Mouse (Mus musculus): ENCODE data around the gene Ptk7. TPM values are rescaled to one million over a fixed set of nuclear protein-coding genes. Genes with fewer than 3 reads are reported as not detected.
"Not testable (repeated sequence)": the region's sequence is repeated elsewhere in the genome, so short reads cannot be mapped to it uniquely, and the experiment has no call there.

Gene Ptk7
- total and polyA plus RNA-seq, 2 experiments from 2014 or later, result 19.7 to 56.6 TPM

- Histone ChIP-seq H3K9ac (no peak overlapping the region), H3K4me2 (ENCODE audit: low read depth) (no peak overlapping the region), H3K27me3 (ENCODE audit: insufficient read depth, low read length) (no peaks in the 10 kb centered on the region), H3K9me3 (ENCODE audit: low read length) (no peaks in the 10 kb centered on the region), H3K27ac (ENCODE audit: low read depth, low read length) (no peak overlapping the region), H3K4me1 (ENCODE audit: insufficient read depth) (peaks cover 4% of the 10 kb centered on the region), H3K4me3 (ENCODE audit: low read depth, low read length) (no peak overlapping the region), H3K36me3 (ENCODE audit: insufficient read depth) (no peaks in the 10 kb centered on the region)
- TF ChIP-seq CTCF (IDR thresholded peaks at IDR 0.05; ENCODE audit: low read depth), result no peak
- ATAC-seq, result no peak
- DNase-seq, result no peak
- 93% methylated on average over 6 of the region's 6 CpGs for WGBS
Observed at GRCm38 (mm10) chr17:46559146-46559545, 70.2 kb downstream of the Ptk7 start.

DNA sequence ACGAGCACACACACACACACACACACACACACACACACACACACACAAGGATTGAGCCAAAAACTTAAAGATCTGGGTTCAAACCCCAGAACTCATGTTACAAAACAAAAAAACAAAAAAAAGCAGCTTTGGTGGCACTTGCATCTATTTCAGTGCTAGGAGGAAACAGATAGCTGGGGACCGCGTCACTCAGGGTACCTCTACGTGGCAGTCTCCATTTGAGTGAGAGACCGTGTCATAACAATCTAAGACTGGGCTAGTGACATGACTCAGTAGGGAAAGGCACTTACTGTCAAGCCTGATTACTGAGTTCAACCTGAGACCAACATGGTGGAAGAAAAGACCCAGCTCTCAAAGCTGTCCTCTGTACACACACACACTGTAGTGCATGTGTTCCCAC is 71.2 kb downstream of the Ptk7 start:
- TF ChIP-seq CTCF (IDR thresholded peaks at IDR 0.05; ENCODE audit: low read depth), result no peak
- ATAC-seq (no peak), DNase-seq (no peak)
- no peaks in the 10 kb centered on the region for H3K36me3 ChIP-seq (ENCODE audit: insufficient read depth)
- no peak overlapping the region for H3K27ac ChIP-seq (ENCODE audit: low read depth, low read length)
- H3K9ac ChIP-seq, result no peak overlapping the region
- no peaks in the 10 kb centered on the region for H3K27me3 ChIP-seq (ENCODE audit: insufficient read depth, low read length)
- 84% methylated on average over 5 of the region's 5 CpGs for WGBS
- peaks cover 14% of the 10 kb centered on the region for H3K4me1 ChIP-seq (ENCODE audit: insufficient read depth)
- H3K9me3 ChIP-seq (ENCODE audit: low read length), result no peaks in the 10 kb centered on the region
- no peak overlapping the region for H3K4me2 ChIP-seq (ENCODE audit: low read depth)
- H3K4me3 ChIP-seq (ENCODE audit: low read depth, low read length), result no peak overlapping the region

GRCm38 (mm10) chr17:46557321-46557720 is 72.0 kb downstream of the Ptk7 start:
- H3K9me3 ChIP-seq (ENCODE audit: low read length); H3K27ac ChIP-seq (ENCODE audit: low read depth, low read length); H3K4me2 ChIP-seq (ENCODE audit: low read depth); H3K36me3 ChIP-seq (ENCODE audit: insufficient read depth); H3K9ac ChIP-seq; H3K27me3 ChIP-seq (ENCODE audit: insufficient read depth, low read length); ATAC-seq; H3K4me3 ChIP-seq (ENCODE audit: low read depth, low read length); DNase-seq: not testable (repeated sequence)
- peaks cover 20% of the 10 kb centered on the region for H3K4me1 ChIP-seq (ENCODE audit: insufficient read depth)

DNA sequence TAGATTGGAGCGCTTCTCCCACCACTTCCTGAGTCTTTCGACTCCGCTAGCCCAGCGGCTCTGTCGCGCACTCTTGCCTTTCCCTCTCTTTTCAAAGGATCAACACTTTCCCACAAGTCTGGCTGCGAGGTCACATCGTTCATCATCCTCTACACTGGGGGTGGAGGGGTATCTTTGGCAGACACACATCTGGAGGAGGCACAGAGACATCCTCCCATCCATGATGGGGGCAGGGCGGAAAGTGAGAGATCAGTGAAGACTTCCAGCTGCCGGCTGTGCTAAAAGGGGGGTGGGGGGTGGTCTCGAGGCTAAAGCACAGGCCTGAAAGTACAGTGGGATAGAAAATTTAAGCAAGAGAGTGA is 72.7 kb downstream of the Ptk7 start:
- H3K4me1 ChIP-seq (ENCODE audit: insufficient read depth), result peaks cover 22% of the 10 kb centered on the region
- no peaks in the 10 kb centered on the region for H3K9me3 ChIP-seq (ENCODE audit: low read length)
- peak; percentile 7 for ATAC-seq
- no peak for TF ChIP-seq CTCF (IDR thresholded peaks at IDR 0.05; ENCODE audit: low read depth)
- no peak for DNase-seq
- peak overlapping the region; percentile 69 for H3K27ac ChIP-seq (ENCODE audit: low read depth, low read length)
- H3K36me3 ChIP-seq (ENCODE audit: insufficient read depth), result peaks cover 6% of the 10 kb centered on the region
- peak overlapping the region; percentile 81 for H3K4me2 ChIP-seq (ENCODE audit: low read depth)
- H3K9ac ChIP-seq, result peak overlapping the region; percentile 45
- under 1% methylated on average over 11 of the region's 11 CpGs for WGBS
- H3K4me3 ChIP-seq (ENCODE audit: low read depth, low read length), result peak overlapping the region; percentile 100
- H3K27me3 ChIP-seq (ENCODE audit: insufficient read depth, low read length), result no peaks in the 10 kb centered on the region

DNA sequence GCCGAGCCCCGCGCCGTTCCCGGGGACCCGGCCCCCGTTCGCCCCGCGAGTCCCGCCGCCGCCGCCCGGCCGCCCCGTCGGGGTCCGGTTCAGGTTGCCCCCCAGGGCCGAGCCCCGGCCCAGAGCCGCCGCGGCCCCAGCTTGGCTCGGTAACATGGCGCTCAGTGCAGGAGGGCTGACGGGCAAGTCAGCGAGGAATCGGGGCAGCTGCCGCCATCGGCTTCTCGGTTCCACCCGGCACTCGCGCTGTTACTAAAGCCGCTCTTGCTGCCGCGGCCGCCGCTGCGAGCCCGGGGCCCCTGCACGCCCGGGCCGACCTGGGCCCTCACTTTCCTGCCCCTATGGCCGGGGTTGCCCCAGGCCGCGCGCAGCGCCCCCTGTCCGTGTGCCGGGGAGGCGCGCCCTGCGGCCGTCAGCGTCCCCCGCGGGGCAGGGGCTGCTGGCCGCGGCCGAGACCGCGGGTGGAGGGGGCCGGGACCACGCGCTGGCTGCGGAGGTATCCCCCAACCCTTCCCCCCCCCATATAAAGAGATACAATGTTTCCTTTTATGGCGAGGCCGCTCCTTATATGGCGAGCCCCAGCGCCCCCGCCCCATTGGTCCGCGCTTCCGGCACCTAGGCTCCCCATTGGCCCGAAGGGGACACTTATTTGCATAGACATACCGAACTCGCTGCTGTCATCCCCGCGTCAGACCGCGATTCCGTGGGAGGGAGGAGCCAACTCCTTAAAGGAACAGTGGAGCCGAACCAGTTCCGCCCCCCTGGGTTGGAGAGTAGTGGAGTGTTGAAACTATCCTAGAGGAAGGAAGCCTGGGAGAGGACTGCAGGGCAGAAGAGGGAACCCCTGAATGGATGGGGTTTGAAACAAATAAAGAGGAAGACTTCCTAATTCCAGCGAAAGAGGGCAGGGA is 73.4 kb downstream of the Ptk7 start, which contains the start of gene Srf:
Gene Srf, minus strand, starts transcription at position 503 of the 911 bp plus-strand sequence.
- ATAC-seq (peak; percentile 95), DNase-seq (peak; percentile 99)
- no peaks in the 10 kb centered on the region for H3K9me3 ChIP-seq (ENCODE audit: low read length)
- H3K4me3 ChIP-seq (ENCODE audit: low read depth, low read length), result peak within 1 kb of the TSS; percentile 100
- peak; percentile 48 for TF ChIP-seq CTCF (IDR thresholded peaks at IDR 0.05; ENCODE audit: low read depth)
- peak within 1 kb of the TSS; percentile 94 for H3K27ac ChIP-seq (ENCODE audit: low read depth, low read length)
- peaks cover 22% of the 10 kb centered on the region for H3K4me1 ChIP-seq (ENCODE audit: insufficient read depth)
- WGBS, result under 1% methylated on average over 83 of the region's 87 CpGs
- peaks cover 13% of the 10 kb centered on the region for H3K36me3 ChIP-seq (ENCODE audit: insufficient read depth)
- H3K9ac ChIP-seq, result peak within 1 kb of the TSS; percentile 94
- H3K4me2 ChIP-seq (ENCODE audit: low read depth), result peak within 1 kb of the TSS; percentile 91
- H3K27me3 ChIP-seq (ENCODE audit: insufficient read depth, low read length), result no peaks in the 10 kb centered on the region

GRCm38 (mm10) chr17:46554977-46555672 is 74.2 kb downstream of the Ptk7 start:
- no peak for TF ChIP-seq CTCF (IDR thresholded peaks at IDR 0.05; ENCODE audit: low read depth)
- H3K4me2 ChIP-seq (ENCODE audit: low read depth), result peak overlapping the region; percentile 91
- WGBS, result 2% methylated on average over 71 of the region's 75 CpGs
- peak overlapping the region; percentile 94 for H3K27ac ChIP-seq (ENCODE audit: low read depth, low read length)
- H3K9ac ChIP-seq, result peak overlapping the region; percentile 94
- peaks cover 18% of the 10 kb centered on the region for H3K36me3 ChIP-seq (ENCODE audit: insufficient read depth)
- H3K4me3 ChIP-seq (ENCODE audit: low read depth, low read length), result peak overlapping the region; percentile 100
- DNase-seq (peak; percentile 52), ATAC-seq (no peak; the same call in 1 of the 2 replicates)
- no peaks in the 10 kb centered on the region for H3K27me3 ChIP-seq (ENCODE audit: insufficient read depth, low read length)
- H3K4me1 ChIP-seq (ENCODE audit: insufficient read depth), result peaks cover 22% of the 10 kb centered on the region
- H3K9me3 ChIP-seq (ENCODE audit: low read length), result no peaks in the 10 kb centered on the region

GRCm38 (mm10) chr17:46554646-46554976 is 74.7 kb downstream of the Ptk7 start:
- H3K4me3 ChIP-seq (ENCODE audit: low read depth, low read length), result peak overlapping the region; percentile 100
- peak overlapping the region; percentile 94 for H3K27ac ChIP-seq (ENCODE audit: low read depth, low read length)
- no peaks in the 10 kb centered on the region for H3K9me3 ChIP-seq (ENCODE audit: low read length)
- peak overlapping the region; percentile 91 for H3K4me2 ChIP-seq (ENCODE audit: low read depth)
- ATAC-seq (no peak), DNase-seq (peak; percentile 28)
- peaks cover 22% of the 10 kb centered on the region for H3K36me3 ChIP-seq (ENCODE audit: insufficient read depth)
- TF ChIP-seq CTCF (IDR thresholded peaks at IDR 0.05; ENCODE audit: low read depth), result no peak
- H3K9ac ChIP-seq, result peak overlapping the region; percentile 94
- WGBS, result under 1% methylated on average over 11 of the region's 11 CpGs
- no peaks in the 10 kb centered on the region for H3K27me3 ChIP-seq (ENCODE audit: insufficient read depth, low read length)
- peaks cover 22% of the 10 kb centered on the region for H3K4me1 ChIP-seq (ENCODE audit: insufficient read depth)

All from forebrain, postnatal 0 days (tissue).